Mouse (Mus musculus): ENCODE measurements around the gene Pa2g4. TPM values are rescaled to one million over a fixed set of nuclear protein-coding genes. Genes with fewer than 3 reads are reported as not detected.

The Pa2g4 gene
- total RNA-seq, 2 experiments from 2014 or later: 51.7 to 58.0 TPM

DNA sequence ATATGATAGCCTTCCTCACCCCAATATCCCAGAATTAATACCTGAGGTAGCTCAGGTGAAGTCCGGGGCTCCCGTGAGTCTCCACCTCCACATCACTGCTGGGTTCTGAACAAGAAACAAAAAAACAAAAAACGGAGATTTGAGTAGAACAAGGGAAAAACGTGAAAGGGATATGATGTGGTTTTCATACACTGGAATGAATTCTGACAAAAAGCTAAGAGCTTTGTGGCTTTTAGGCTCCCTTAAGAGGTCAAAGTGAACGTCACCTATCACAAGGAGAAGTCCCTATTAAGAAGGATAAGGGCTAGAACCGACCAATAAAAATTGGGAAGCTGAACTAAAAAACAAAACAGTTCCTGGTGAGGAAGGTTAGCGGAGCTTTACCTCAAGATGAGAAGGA, 19.0 kb downstream of the Pa2g4 start:
- intact Hi-C loops (cut with DNase I): loop anchor here (2.0 kb wide), 1 partner anchor 54 kb away; no protein-coding TSS in a partner anchor
- Histone ChIP-seq H3K27ac (peak overlapping the region; percentile 97), H3K4me3 (peak overlapping the region; percentile 73)
- no peak for TF ChIP-seq CTCF (IDR thresholded peaks at IDR 0.05)
- DNase-seq (ENCODE audit: extremely low spot score in 1 of 2, low spot score in 2 of 2): no peak

DNA sequence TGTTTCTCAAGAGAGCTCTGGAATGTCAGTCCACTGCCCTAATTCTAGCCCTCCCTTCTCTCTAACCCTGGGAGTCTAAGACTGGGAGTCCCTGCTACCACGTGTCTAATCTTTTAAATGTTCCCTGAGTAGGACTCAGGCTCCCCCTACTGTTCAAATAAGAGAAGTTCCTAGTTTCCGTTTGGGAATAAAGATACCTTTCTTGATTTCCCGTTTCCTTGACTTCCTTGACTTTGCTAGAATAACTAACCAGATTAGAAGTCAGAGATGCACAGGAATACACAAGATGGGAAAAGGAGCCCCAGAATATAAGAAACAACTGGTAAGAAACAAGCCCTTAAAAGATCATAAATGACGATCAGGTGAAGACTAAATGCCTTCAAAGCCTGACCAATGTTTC, 19.4 kb downstream of the Pa2g4 start:
- TF ChIP-seq CTCF (IDR thresholded peaks at IDR 0.05): peak; percentile 81
- intact Hi-C loops (cut with DNase I): loop anchor here (2.0 kb wide), 1 partner anchor 54 kb away; no protein-coding TSS in a partner anchor
- peak overlapping the region; percentile 97 for H3K27ac ChIP-seq
- H3K4me3 ChIP-seq: peak overlapping the region; percentile 73
- DNase-seq (ENCODE audit: extremely low spot score in 1 of 2, low spot score in 2 of 2): no peak

DNA sequence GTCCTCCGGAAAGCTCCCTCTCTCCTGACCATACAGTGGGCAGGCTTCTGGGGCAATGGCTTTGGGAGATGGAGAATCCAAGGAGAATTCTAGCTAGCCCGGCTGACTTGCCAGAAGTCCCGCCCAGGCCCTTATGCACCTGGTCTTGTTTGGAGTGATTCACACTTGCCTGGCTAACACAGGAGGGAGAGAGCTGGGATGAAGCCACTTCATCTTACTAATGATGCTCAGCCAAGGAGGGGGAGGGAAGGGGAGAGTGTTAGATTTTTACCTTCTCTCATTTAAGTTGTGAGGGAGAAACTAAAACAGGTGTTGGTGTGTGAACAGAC, 20.3 kb downstream of the Pa2g4 start:
- intact Hi-C loops (cut with DNase I): no loop called here

DNA sequence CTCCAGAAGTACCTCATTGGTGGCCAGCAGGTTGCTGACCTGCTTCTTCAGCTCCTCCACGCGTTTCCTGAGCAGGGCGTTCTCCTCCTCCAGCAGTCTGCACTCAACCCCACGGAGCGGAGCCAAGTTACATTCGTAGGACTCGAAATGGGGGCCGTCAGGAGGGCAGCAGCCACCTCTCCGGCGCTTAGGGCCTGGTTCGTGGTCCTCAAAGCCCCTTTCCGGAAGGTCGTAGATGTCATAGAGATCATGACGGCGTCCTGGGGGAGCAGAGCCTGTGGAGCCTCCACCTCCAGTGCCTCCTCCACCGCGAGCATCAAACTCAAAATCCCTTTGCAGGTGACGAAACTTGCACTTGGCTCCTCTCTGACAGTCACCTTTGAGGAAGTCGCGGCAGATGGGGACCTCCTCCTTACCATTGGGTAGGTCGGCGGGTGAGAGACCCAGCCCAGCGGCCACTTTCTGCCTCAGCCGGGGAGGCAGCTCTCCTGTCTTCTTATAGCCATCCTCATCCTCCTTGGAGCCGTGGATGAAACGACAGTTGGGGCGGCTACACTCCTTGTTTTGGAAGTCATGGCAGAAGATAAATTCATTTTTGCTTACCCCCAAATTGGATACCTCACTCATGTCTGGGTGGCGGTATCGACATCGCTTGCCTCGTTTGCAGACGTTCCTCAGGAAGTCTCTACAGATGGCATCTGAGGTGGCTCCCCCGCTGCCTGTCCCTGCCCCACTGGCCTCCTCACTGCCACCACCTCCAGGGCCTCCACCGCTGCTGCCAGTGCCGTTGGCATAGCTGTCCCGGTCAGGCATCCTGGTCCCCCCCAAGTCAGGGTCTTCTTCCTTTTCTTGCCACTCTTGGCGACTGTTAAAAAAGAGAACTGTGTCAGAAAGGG, 20.9 kb downstream of the Pa2g4 start:
- no peak for TF ChIP-seq CTCF (IDR thresholded peaks at IDR 0.05)
- Histone ChIP-seq H3K4me3 (no peak overlapping the region), H3K27ac (no peak overlapping the region)
- intact Hi-C loops (cut with DNase I): no loop called here
- no peak for DNase-seq (ENCODE audit: extremely low spot score in 1 of 2, low spot score in 2 of 2)

More for the DNA sequence above, 20.3 kb downstream of the Pa2g4 start:
- no peak for DNase-seq (ENCODE audit: extremely low spot score in 1 of 2, low spot score in 2 of 2)
- H3K4me3 ChIP-seq: no peak overlapping the region
- no peak overlapping the region for H3K27ac ChIP-seq
- TF ChIP-seq CTCF (IDR thresholded peaks at IDR 0.05): no peak

DNA sequence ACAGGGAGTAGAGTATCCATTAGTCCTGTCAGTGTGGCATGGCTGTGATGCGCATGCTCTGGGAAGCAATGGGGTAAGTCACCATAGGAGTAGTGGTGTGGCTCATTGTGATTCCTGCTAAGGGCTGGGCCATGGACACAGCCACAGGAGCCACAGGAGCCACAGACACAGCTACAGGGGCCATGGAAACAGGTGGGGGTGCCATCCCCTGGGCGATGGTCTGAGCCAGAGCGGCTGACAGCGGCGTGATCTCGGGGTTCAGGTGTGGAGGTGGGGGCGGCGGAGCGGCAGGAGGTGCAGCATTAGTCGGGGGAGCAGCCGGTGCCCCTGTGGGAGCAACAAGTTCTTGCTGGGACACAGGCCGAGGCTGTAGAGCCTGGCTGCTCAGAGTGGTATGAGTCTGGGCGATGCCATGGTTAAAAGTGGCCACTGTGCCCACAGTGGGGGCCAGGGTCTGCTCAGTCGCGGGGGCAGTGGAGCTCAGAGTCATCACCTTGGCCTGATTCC, 21.6 kb downstream of the Pa2g4 start:
- Histone ChIP-seq H3K4me3 (no peak overlapping the region), H3K27ac (no peak overlapping the region)
- no peak for TF ChIP-seq CTCF (IDR thresholded peaks at IDR 0.05)
- no peak for DNase-seq (ENCODE audit: extremely low spot score in 1 of 2, low spot score in 2 of 2)
- intact Hi-C loops (cut with DNase I): no loop called here

DNA sequence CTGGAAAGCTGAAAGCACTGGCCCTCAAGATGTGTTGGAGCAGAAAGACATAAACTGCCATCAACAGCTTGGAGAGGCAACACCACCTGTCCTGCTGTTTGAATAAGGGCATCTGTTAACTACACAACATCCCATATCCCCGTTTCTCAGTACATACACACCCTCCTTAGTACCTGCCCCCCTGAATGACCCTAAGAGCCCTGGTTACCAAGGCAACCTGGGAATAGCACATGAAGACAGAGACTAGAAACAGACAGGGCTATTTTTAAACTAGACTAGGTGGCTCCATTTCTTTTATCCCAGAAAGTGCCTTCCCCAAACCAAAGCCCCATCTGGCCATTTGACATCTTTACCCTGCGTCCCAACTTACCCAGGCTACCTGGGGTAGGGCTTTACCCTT, 22.7 kb downstream of the Pa2g4 start:
- no peak for TF ChIP-seq CTCF (IDR thresholded peaks at IDR 0.05)
- Histone ChIP-seq H3K27ac (no peak overlapping the region), H3K4me3 (no peak overlapping the region)
- DNase-seq (ENCODE audit: extremely low spot score in 1 of 2, low spot score in 2 of 2): no peak
- intact Hi-C loops (cut with DNase I): no loop called here

DNA sequence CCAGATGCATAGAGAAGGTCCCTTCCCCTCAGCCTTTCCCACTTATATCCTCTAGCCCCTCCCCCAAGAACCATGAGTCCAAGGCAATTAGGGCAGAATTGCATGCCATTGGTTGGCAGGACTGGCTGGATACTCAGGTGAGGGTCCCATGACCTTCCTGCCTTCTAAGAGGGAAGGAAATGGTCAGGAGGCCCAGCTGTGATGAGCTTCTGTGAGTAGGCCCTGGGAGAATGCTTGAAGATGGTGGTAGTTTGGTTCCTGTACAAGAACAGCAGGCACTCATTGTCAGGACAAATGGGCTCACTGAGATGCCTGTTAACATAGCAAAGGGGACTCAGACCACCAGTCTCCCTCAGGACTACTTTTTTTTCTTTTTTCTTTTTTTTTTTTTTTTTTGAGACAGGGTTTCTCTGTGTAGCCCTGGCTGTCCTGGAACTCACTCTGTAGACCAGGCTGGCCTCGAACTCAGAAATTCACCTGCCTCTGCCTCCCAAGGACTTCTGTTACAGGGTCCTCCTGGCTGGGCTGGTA, 27.4 kb downstream of the Pa2g4 start:
- intact Hi-C loops (cut with DNase I): no loop called here
- H3K4me3 ChIP-seq: no peak overlapping the region
- H3K27ac ChIP-seq: no peak overlapping the region
- no peak for DNase-seq (ENCODE audit: extremely low spot score in 1 of 2, low spot score in 2 of 2)
- TF ChIP-seq CTCF (IDR thresholded peaks at IDR 0.05): no peak

DNA sequence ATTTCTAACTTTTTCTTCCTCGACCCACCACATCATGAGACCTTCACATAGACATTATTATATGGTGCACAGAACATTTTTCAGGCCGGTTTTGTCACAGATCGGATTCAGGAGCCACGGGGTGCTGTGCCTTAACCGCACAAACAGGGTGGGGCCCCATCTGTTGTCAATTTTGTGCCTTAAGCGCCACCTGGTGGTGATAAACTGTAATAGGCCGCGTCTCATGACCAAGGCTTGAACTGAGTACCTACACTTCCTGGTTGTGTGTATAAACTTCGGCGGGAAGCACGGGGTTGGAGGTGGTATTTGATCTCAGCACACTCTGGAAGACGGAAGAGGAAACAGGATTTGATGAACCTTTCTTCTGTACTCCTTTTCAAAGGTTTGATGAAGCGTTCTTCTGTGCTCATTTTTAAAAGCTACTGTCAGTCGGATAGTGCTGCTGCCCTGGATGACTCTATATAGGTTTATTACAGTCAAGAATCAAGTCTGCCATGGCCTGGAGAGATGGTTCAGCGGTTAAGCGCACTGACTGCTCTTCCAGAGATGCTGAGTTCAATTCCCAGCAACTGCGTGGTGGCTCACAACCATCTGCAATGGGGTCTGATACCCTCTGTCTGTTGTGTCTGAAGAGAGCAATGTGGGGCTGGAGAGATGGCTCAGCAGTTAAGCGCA, 29.4 kb downstream of the Pa2g4 start:
- H3K27ac ChIP-seq: peak overlapping the region; percentile 21; the same call in 1 of the 2 replicates
- peak; percentile 83 to 85 for DNase-seq (ENCODE audit: extremely low spot score in 1 of 2, low spot score in 2 of 2)
- peak; percentile 95 for TF ChIP-seq CTCF (IDR thresholded peaks at IDR 0.05)
- intact Hi-C loops (cut with DNase I): loop anchor here (2.0 kb wide), 2 partner anchors 18 to 78 kb away; partner anchors contain the start of gene Smarcc2
- H3K4me3 ChIP-seq: peak overlapping the region; percentile 27; the same call in 1 of the 2 replicates

DNA sequence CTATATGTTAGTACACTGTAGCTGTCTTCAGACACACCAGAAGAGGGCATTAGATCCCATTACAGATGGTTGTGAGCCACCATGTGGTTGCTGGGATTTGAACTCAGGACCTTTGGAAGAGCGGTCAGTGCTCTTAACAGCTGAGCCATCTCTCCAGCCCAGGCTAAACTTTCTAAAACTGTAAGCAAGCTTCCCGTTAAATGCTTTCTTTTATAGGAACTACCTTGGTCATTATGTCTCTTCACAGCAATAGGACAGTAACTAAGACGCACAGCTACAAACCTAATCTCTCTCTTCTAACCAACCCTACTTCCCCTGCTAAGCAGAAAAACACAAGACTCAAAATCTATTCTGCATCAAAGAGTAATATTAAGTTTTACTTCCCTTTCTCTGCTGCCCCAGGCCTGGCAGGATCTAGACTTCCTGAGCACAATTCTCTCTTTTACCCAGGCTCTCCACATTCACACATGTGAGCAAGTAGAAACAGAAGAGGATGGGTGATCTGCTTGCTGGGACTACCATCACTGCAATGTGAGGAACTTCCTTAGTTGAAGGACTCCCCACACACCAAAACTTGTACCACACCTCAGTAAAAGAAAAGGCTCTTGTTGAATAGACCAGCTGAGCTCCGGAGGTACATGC, 30.0 kb downstream of the Pa2g4 start:
- Histone ChIP-seq H3K4me3 (peak overlapping the region; percentile 27; the same call in 1 of the 2 replicates), H3K27ac (peak overlapping the region; percentile 21; the same call in 1 of the 2 replicates)
- DNase-seq (ENCODE audit: extremely low spot score in 1 of 2, low spot score in 2 of 2): no peak
- intact Hi-C loops (cut with DNase I): loop anchor here (2.0 kb wide), 2 partner anchors 17 to 77 kb away; partner anchors contain the start of gene Smarcc2
- no peak; the same call in 1 of the 2 replicates for TF ChIP-seq CTCF (IDR thresholded peaks at IDR 0.05)

DNA sequence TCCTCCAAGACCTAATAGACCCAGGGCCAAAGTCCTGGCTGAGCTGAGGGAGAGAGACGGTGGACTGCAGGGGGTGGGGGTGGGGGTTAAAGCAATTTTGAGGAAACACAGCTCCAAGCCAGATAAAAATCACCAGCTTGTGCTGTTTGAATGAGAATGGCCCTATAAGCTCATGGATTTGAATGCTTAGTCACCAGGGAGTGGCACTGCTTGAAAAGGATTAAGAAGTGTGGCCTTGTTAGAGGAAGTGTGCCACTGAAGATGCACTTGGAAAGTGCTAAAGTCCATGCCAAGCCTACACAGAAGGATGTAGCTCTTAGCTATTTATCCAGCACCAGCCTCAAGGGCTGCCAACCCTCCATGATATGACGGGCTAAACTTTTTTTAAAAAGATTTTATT, 30.6 kb downstream of the Pa2g4 start:
- Histone ChIP-seq H3K27ac (no peak overlapping the region), H3K4me3 (no peak overlapping the region)
- no peak for TF ChIP-seq CTCF (IDR thresholded peaks at IDR 0.05)
- intact Hi-C loops (cut with DNase I): no loop called here
- DNase-seq (ENCODE audit: extremely low spot score in 1 of 2, low spot score in 2 of 2): no peak
